Mouse (Mus musculus): Measurements from ENCODE around the gene Aspg.

The Aspg gene

GRCm38 (mm10) chr12:112113710-112114109, 7.2 kb downstream of the Aspg start:
- DNase-seq (ENCODE audit: extremely low spot score), result peak; percentile 80

- DNase-seq (ENCODE audit: extremely low spot score), result no peak
Observed at GRCm38 (mm10) chr12:112117006-112117405, 10.5 kb downstream of the Aspg start.

GRCm38 (mm10) chr12:112117649-112118048, 11.2 kb downstream of the Aspg start:
- DNase-seq (ENCODE audit: extremely low spot score), result no peak

GRCm38 (mm10) chr12:112121188-112121587, 14.7 kb downstream of the Aspg start:
- DNase-seq (ENCODE audit: extremely low spot score), result no peak

GRCm38 (mm10) chr12:112125903-112126302, 19.4 kb downstream of the Aspg start:
- no peak for DNase-seq (ENCODE audit: extremely low spot score)

- DNase-seq (ENCODE audit: extremely low spot score), result no peak
Observed at GRCm38 (mm10) chr12:112126931-112127635, 20.6 kb downstream of the Aspg start.

- no peak for DNase-seq (ENCODE audit: extremely low spot score)
Observed at GRCm38 (mm10) chr12:112128526-112128925, 22.0 kb downstream of the Aspg start.

GRCm38 (mm10) chr12:112129300-112129856, 22.9 kb downstream of the Aspg start:
- no peak for DNase-seq (ENCODE audit: extremely low spot score)

GRCm38 (mm10) chr12:112130161-112130860, 23.8 kb downstream of the Aspg start:
- DNase-seq (ENCODE audit: extremely low spot score), result peak; percentile 54

GRCm38 (mm10) chr12:112130957-112131356, 24.5 kb downstream of the Aspg start:
- DNase-seq (ENCODE audit: extremely low spot score), result no peak

- no peak for DNase-seq (ENCODE audit: extremely low spot score)
Observed at GRCm38 (mm10) chr12:112140231-112140630, 33.8 kb downstream of the Aspg start.

GRCm38 (mm10) chr12:112140745-112141144, 34.3 kb downstream of the Aspg start:
- no peak for DNase-seq (ENCODE audit: extremely low spot score)

- peak; percentile 65 for DNase-seq (ENCODE audit: extremely low spot score)
Observed at GRCm38 (mm10) chr12:112141300-112141699, 34.8 kb downstream of the Aspg start.

- peak; percentile 51 for DNase-seq (ENCODE audit: extremely low spot score)
Observed at GRCm38 (mm10) chr12:112143116-112143832, 36.8 kb downstream of the Aspg start.

GRCm38 (mm10) chr12:112143833-112144201, 37.3 kb downstream of the Aspg start:
- no peak for DNase-seq (ENCODE audit: extremely low spot score)

- peak; percentile 39 for DNase-seq (ENCODE audit: extremely low spot score)
Observed at GRCm38 (mm10) chr12:112144377-112145115, 38.1 kb downstream of the Aspg start.

GRCm38 (mm10) chr12:112145211-112145874, 38.9 kb downstream of the Aspg start:
- peak; percentile 91 for DNase-seq (ENCODE audit: extremely low spot score)

GRCm38 (mm10) chr12:112145875-112146651, 39.6 kb downstream of the Aspg start, which contains the start of gene Kif26a:
Gene Kif26a (plus strand): TSS chr12:112146208.
- DNase-seq (ENCODE audit: extremely low spot score), result peak; percentile 87

GRCm38 (mm10) chr12:112147365-112147764, 40.9 kb downstream of the Aspg start:
- no peak for DNase-seq (ENCODE audit: extremely low spot score)

GRCm38 (mm10) chr12:112150011-112150410, 43.5 kb downstream of the Aspg start:
- DNase-seq (ENCODE audit: extremely low spot score), result no peak
